Mouse (Mus musculus) large intestine, adult 2 months (tissue): ENCODE measurements around the gene Gprc5a. TPM values are rescaled to one million over a fixed set of nuclear protein-coding genes. Genes with fewer than 3 reads are reported as not detected.

Experiments used
- DNase-seq: peaks from one replicate; pipeline ENCODE4 v3.0.0-alpha.2; 2012; ENCODE audit warnings: low read depth, low spot score
- WGBS: fragments of 180-500 bp; shearing (Covaris S2); methylation state at CpG from one replicate; pipeline ENCODE4 v1.1.7; 2018; 5-methylcytosine and 5-hydroxymethylcytosine counted together
- polyA plus RNA-seq: library from polyadenylated mRNA; depleted of rRNA; stranded (reverse); fragments of >200 nt; gene quantifications from 2 replicates; pipeline ENCODE4 v1.2.3, GENCODE M21; 2012; rRNA removed

Gene Gprc5a
- 7.5 and 37.9 TPM in 2 replicates for polyA plus RNA-seq

DNA sequence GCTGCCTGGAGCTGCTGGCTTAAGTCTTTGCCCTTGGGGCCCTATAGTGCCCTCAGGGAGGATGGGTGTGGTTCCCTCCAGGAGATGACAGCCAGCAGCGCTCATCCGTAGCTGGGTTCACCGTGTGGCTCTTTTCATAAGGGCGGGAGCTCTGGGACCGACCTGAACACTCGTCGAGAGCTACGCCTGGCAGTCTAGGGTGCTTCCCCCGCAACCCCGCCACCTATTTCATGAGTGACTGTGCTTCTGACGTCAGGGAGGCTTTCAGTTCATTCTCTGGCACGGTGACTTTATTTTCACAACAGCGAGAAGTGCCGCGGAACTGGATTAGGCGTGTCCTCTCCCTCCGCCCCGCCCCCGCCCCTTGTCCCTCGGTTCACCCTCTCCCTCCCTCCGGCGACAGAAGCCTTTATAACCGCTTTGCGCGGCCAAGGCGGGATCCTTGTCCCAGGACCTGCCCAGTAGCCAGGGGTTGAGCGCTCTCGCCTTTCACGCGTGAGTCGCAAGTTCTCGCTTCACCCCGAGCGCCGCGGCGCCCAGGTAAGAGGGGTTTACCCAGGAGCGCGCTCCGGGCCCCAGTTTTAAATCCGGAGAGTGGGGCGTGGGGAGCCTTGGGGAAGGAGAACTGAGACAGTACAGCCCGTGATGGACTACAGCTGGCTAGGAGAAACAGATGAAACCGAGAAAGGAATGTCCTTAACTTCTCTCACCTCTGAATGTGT lies at the start of gene Gprc5a:
Gene Gprc5a, plus strand, starts transcription at position 416 of the 722 bp plus-strand sequence.
- WGBS, result under 1% methylated on average over 44 of the region's 44 CpGs
- peak; percentile 83 for DNase-seq

DNA sequence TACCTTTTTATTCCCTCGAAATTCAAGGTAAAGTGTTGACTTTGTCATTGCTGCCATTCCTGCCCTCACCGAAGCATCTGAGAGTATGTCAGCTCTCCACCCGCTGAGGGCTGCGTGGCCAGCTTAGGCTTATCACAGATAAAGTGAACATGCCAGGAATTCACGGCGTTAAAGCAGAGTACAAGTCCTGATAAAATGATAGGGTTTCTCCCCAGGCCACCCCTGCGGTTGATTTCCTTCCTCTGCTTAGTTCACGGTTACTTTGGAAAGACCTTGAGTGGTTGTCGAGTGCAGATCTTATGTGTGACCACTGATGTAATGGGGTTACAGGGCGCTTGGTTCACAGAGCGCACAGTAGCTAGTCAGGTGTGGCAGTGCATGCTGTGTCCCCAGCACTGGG lies 48.2 kb upstream of the Gprc5a start:
- no peak for DNase-seq
- 81% methylated on average over 11 of the region's 11 CpGs for WGBS

DNA sequence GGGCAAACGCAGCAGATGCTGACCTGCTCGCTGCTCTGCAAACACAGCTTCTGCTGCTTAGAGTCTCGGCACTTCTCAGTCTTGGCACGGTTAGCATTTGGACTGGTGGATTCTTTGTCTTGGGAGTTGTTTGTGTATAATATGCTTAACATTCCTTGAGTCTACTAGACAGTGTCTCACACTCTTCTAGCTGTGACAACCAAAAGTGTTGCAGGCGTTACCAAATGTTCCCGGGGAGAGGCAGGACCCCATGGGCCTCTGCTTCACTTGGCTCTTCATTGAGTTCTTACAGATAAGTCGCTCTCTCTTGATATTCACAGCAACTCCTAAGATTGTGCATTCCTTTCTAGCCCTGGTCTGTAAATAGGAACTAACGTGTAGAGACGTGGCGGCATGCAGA lies 45.9 kb upstream of the Gprc5a start:
- WGBS, result 86% methylated on average over 10 of the region's 10 CpGs

DNA sequence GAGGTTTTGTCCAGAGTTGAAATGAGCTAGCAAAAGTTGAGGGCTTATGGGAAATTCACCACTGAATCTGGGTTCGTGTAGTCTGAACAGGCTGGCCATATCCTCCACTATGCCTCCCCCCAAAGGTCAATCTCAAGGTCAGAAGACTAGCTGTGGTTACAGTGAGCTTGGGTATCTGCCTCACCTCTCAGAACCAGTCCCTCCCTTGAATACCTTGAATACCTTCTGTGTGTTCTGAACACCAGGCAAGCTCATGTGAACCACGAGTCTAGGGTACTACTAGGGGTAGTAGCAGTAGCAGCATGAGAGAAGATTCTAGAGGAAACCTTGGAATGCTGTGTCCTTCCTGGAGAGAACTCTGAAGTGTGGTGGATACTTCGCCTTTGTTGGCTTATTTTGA lies 43.8 kb upstream of the Gprc5a start:
- no peak for DNase-seq
- 81% methylated on average over 3 of the region's 3 CpGs for WGBS

More for the DNA sequence above, 45.9 kb upstream of the Gprc5a start:
- DNase-seq, result no peak

DNA sequence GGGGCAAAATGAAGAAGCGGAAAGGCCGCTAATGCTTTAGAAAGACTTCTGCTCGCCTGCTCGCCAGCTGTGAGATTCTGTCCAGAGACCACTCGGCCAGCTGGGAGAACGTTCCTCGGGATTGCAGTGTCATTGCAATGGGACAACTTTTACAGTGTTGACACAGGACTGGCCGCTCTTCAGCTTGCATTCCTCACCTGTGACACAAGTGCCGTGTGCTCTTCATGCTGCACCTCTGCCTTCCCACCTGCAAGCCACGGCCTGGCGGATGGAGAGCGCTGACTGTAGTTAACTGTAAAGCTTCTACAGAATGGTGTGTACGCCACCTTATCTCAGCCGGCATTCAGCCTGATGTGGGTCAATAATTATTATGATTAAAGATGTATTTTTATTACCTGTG lies 42.1 kb upstream of the Gprc5a start:
- 66% methylated on average over 14 of the region's 14 CpGs for WGBS
- DNase-seq, result no peak

DNA sequence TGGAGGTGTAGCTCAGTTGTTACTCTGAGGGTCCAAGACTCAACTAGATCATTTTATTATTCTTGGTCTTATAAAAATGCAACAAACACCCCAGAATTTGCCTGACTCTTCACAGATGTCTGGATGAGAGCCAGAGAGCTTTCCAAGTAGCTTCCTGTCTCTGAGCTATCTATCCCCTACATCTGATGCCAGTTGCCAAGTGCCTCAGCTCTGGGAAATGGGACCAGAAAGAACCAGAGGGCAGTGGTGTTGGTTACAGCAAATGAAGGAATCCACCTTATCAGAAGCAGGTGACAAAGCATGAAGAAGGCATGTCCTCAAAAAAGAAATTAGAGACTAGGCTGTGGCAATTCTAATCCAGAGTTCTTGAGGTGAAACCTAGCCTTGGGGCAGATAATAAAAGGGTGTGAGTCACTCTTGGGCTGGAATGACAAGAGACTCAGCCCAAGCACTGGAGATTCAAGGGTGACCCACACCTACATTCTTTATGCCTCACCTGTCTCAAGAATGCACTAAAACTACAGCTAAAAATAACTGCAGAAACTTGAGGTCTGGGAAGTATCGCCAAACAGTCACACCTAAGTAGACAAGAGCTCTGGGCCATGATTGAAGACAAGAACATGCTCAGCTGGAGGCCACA lies 40.5 kb upstream of the Gprc5a start:
- whole genome bisulfite sequencing, result 40% methylated on average over 1 of the region's 1 CpGs

DNA sequence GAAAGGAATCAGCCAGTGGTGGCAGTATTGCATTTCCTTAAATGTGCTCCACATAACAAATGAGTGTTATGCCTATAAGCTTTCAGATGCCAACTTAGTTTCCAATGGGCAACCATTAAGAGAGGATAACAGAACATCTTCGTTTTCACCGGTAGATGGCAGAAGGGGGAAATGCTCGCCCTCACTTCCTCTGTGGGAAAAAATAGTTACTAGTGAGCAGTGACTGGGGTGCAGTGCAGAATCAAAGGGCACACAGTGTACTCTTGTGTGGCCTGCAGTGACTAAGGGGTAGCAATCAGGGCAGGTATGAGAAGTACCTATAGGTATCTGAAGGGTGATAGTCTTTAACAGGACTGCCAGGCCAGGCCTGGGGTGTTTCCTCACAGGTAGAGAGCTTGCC lies 39.2 kb upstream of the Gprc5a start:
- WGBS, result 5% methylated on average over 3 of the region's 3 CpGs
- DNase-seq, result peak; percentile 65

More for the DNA sequence above, 40.5 kb upstream of the Gprc5a start:
- DNase-seq, result peak; percentile 64

DNA sequence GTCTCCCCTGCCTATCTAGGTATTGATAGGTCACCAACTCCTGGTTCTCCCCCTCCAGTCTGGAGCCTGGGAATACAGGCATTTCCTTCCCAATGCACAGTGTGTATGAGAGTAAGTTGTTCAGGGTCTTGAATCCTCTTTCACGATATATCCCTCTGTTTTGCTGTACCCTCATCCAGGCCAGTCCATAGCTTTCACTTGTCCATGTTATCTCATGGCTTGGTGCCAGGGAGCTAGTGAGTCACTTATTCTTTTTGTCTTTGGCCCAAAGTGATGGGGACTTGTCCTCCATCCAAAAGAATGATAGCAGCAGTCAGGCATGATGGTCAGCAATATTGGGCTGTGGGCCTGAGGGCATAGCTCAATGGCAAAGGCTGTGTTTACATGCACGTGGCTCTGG lies 38.7 kb upstream of the Gprc5a start:
- 48% methylated on average over 2 of the region's 2 CpGs for WGBS
- DNase-seq, result no peak

DNA sequence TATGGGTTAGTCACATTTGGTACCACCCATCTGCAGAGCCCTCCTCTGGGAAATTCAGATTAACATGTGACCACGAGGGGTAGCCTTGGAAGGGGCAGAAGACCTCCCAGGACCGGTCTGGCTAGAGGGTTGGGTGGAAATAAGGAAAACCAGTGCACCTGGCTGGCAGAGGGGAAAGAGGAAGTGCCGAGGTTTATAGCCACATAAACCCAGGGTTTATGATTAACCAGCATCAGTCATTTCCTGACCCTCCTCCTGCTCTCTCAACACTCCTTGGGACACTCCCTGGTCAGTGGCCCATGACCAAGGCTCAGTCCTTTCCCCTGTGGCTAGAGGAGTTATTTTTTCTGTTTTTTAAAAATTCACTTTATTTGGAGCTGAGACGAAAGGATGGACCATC lies 36.2 kb upstream of the Gprc5a start:
- WGBS, result 17% methylated on average over 4 of the region's 4 CpGs
- DNase-seq, result peak; percentile 91

DNA sequence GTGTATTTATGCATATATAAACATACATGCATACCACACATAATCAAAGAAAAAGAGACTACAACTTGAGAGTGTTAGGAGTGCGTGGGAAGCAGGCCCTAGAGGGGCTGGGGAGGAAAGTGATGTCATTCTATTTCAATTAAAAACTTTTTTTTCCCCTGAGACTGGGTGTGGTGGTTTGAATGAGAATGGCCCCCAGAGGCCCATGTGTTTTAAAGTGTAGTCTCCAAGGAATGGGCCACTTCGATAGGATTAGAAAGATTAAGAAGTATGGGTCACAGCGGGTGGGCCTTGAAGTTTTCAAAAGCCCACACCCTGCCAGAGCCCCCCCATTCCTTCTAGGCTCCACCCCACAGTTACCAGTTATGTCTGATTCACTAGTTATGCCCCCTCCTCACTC lies 26.8 kb upstream of the Gprc5a start:
- 83% methylated on average over 3 of the region's 3 CpGs for WGBS
- DNase-seq, result no peak

DNA sequence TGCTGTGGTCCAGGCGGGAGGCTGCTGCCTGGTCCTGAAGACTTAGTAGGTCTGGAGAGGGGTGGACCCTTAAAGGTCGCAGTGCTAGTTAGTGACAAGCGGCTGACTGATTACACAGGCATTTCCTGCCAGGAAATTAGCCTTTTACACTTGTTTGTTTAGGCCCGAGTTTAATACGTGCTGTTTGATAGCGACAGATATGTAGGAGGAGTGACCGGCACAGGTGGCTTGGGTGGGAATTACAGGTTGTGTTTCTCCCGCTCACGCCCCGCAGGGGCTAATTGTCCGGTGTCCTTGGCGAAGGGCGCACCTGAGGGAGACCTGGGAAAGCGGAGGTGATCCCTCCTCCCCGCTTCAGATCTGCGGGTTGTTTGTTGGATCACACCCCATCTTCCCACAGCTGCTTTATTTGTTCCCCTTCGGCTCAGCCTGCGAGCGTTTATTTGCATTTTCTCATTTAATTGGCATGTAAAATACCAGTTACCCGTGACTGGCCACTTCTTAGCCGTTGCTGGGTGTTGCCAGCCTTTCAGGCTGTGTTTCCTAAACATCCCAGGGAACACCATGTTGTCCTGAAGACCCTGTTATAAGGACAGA lies 25.1 kb upstream of the Gprc5a start:
- WGBS, result 2% methylated on average over 21 of the region's 21 CpGs
- no peak for DNase-seq

DNA sequence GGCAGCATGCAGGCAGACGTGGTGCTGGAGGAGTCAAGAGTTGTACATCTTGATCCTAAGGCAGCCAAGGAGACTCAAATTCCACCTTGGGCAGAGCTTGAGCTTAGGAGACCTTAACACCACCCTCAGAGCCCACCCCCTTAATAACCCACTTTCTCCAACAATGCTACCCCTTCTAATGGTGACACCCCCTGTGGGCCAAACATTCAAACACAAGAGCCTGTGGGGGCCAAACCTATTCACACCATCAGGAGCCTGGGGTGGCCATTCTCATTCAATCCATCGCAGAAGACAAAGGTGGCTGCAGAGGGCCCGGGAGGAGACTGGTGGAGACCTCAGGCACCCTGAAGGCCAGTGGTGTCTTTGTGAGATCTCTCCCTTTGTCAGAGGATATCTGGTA lies 23.5 kb upstream of the Gprc5a start:
- DNase-seq, result no peak
- WGBS, result 88% methylated on average over 3 of the region's 3 CpGs

DNA sequence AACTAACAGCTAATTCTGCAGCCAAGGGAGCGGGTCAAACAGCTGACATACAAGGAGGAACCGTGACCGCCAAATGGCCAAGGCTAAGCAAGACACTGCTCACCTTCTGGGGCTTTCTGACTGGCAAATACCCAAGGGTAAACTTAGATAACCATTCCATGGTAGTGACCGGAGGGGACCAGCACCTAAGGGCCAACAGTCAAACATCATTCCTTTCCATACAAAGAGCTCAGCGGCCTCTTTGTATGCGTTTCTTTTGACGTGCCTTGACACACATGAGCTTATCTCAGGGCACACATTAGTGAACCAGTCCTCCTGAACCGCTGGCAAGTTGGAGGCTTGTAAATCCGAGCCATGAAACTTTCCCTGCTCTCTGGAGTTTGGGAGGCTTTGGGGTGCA lies 18.2 kb upstream of the Gprc5a start:
- DNase-seq, result no peak
- WGBS, result 64% methylated on average over 9 of the region's 9 CpGs

DNA sequence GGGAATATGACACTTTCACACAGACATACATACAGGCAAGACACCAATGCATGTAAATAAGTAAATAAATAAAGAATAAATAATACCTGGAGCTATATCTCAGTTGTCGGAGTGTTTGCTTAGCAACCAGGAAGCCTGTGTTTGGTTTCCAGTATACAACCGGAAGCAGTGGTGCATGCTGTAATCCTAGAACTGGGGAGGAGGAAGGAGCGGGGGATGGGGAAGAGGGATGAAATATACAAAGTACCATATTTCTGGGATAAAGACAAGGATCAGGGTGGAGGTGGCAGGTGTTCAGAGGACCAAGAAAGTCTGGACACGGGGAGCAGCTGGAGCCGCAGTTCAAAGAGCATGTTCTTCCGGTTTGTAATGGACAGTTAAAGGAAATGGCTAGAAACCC lies 16.9 kb upstream of the Gprc5a start:
- no peak for DNase-seq
- WGBS, result 30% methylated on average over 6 of the region's 6 CpGs

DNA sequence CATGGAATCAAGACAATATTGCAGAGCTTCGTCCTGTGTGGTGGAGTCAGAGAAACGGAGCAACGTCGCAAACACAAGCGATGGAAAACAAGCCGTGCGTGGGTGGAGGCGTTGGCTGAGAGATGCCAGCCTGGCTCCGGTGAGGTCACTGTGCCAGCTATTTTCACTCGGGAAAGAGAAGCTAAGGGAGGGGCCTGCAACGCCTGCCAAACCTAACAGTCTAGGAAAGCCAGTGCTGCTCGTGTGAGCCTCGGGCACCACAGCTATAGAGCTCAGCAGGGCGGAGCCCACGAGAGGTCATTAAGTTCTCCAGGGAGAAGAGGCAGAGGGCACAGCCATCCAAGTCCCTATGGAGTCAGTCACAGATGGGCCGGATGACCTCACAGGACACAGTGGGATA lies 16.5 kb upstream of the Gprc5a start:
- WGBS, result 29% methylated on average over 16 of the region's 16 CpGs
- DNase-seq, result peak; percentile 78

DNA sequence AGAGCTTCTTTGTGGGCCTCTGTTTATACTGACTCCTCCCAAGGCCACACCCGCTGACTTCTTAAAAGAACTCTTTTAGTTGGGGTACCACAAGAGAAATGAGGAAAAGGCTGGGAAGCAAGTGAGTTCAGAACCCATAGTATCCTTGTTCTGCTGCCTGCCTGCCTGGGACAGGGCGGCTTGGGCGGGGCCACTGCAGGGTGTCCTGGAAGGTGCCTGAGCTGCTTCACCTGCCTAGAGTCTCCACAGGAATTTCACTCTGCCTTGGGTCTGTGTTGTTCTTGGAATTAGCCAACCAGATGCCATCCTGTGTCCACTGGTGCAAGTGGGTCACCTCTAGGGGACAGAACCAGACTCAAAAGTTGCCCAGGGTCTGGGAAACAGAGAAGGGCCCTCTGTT lies 11.7 kb upstream of the Gprc5a start:
- 64% methylated on average over 3 of the region's 3 CpGs for WGBS
- no peak for DNase-seq

DNA sequence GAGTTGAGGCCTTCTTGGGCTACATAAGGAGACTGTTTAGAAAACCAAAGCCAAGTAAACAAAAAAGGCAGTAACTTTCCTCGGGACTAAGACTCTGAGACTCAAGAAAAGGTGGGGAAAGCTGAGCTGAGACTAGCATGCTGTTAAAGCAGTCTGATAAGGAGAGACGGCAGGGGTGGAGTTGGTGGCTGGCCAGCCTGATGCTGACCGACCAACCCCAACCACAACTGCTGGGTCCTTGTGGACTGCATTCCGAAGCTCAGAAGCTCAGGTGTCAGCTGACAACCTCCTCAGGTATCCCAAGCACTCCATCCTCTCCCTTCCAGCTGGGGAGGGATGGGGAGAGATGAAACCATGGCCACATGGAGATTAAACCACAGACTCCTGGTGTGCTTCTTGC lies 9.6 kb upstream of the Gprc5a start:
- DNase-seq, result no peak
- 54% methylated on average over 4 of the region's 4 CpGs for WGBS

DNA sequence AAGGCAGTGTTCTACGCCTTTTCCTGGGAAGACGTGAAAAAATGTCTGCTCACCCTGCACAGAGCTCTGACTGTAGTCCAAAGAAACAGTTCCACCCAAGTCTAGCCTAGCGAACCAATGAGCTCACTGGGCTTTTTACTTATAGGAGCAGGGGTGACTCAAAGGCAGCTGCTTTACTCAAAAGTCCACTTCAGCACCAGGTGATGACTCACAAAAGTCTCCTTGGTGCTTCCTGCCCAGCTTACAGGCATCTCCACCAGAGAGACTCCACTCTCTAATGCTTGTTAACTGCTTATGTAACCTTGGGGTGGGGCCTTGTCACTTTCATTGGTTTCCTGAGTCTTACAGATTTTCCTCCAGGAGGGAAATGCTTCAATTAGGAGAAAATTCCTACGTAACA lies 4.7 kb upstream of the Gprc5a start:
- WGBS, result 72% methylated on average over 4 of the region's 4 CpGs
- no peak for DNase-seq

DNA sequence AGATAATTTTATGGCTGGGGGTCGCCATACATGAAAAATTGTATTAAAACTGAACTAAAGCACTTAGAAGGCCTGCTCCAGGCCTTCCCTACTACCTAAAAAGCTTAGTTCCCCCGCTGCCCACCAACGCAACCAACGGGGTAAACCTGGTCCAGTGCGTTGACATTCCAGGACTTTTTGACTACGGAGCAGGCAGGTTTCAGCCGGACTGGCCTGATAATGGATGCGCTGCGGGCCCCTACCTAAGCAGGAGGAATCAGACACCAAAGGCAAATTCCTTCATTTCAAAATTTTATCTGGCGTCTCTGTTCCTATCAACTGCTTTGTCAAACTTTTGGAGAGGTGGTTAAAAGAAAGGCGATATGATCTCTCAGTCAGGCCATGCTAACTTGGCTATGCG lies 830 bp upstream of the Gprc5a start:
- 93% methylated on average over 12 of the region's 12 CpGs for WGBS
- no peak for DNase-seq

DNA sequence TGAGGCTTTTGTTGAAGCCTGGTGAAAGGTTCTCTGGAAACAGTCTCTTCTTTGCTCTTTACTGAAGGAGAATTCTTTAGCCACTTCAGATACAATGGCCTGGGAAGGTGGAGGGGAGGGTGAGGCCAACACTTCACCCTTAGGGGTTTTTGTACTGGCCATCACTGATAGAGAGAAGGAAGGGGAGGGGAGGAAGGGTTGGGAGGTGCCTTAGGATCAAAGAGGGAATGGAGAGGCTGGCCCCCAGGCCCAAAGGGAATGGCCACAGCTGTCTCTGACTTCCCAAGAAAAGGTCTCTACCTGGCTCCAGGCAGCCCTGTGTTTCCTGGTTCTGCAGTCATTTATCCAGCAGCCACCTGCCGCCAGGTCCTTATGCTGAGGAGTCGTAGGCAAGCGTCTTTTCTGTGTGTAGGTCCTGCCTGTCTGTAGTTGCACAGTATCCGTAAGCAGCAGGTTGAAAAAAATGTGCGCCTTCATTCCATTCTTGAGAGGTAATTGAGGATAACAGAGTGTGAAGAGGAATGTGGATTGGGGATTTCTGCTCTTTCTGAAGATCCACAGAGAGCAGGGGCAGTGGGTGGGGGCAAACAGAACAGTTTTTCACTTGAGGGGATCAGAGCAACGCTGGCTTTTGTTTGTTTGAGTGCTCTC lies 1.5 kb downstream of the Gprc5a start:
- WGBS, result 53% methylated on average over 6 of the region's 6 CpGs
- DNase-seq, result no peak

DNA sequence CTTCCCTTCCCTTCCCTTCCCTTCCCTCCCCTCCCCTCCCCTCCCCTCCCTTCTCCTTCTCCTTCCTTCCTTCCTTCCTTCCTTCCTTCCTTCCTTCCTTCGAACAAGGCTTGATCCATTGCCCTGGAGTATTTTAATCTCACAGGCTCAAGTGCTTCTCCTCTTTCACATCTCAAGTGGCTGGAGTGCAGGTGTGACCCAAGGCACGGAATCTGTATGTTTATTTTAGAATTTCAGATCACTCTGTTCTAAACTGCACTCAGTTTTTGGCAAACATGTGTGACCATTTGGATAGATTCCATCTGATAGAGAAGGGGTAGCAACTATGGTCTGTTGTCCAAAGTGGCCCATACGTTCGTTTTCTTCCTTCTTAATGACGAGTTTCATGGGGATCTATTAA lies 2.8 kb downstream of the Gprc5a start:
- 86% methylated on average over 5 of the region's 5 CpGs for WGBS
- no peak for DNase-seq
